Mouse (Mus musculus) kidney, embryonic 14.5 days (tissue): ENCODE results near the gene Fahd1. TPM values are rescaled to one million over a fixed set of nuclear protein-coding genes. Genes with fewer than 3 reads are reported as not detected.

ENCODE experiments used
- ATAC-seq: fragments of 200-750 bp; cut with Nextera tagmentation; 2 replicates; pipeline ENCODE4 v1.8.0; 2017; ENCODE audit warnings: moderate number of reproducible peaks, mild to moderate bottlenecking, moderate TSS enrichment, moderate library complexity; ENCODE audit not compliant: low FRiP score, low TSS enrichment
- H3K27ac ChIP-seq: fragments of 300-500 bp; sonication (generic); 2 replicates; pipeline ENCODE4 v1.5.1; 2014; ENCODE audit warnings: low read depth, mild to moderate bottlenecking, low read length, moderate library complexity, mixed read lengths
- H3K27me3 ChIP-seq: fragments of 300-500 bp; sonication (generic); 2 replicates; pipeline ENCODE4 v1.6.1; 2014; ENCODE audit warnings: mild to moderate bottlenecking, low read length; ENCODE audit not compliant: control insufficient read depth, insufficient read depth
- H3K36me3 ChIP-seq: fragments of 300-500 bp; sonication (generic); 2 replicates; pipeline ENCODE4 v1.6.1; 2014; ENCODE audit warnings: low read length, mixed read lengths; ENCODE audit not compliant: control insufficient read depth, insufficient read depth
- H3K4me1 ChIP-seq: fragments of 300-500 bp; sonication (generic); 2 replicates; pipeline ENCODE4 v1.6.1; 2014; ENCODE audit warnings: low read length, mixed read lengths; ENCODE audit not compliant: control insufficient read depth, insufficient read depth
- H3K4me2 ChIP-seq: fragments of 300-500 bp; sonication (generic); replicated peaks from 2 replicates; pipeline ENCODE4 v1.6.1; 2014; ENCODE audit warnings: low read depth, mild to moderate bottlenecking, low read length
- H3K4me3 ChIP-seq: fragments of 300-500 bp; sonication (generic); 2 replicates; pipeline ENCODE4 v1.5.1; 2014; ENCODE audit warnings: mild to moderate bottlenecking, low read length
- H3K9ac ChIP-seq: fragments of 300-500 bp; sonication (generic); 2 replicates; pipeline ENCODE4 v1.6.1; 2014; ENCODE audit warnings: low read depth, mild to moderate bottlenecking, low read length, moderate library complexity
- H3K9me3 ChIP-seq: fragments of 300-500 bp; sonication (generic); 2 replicates; pipeline ENCODE4 v1.6.1; 2016; ENCODE audit warnings: low read length; ENCODE audit not compliant: control insufficient read depth
- WGBS: fragments of 180-500 bp; shearing (Covaris S2); extraction: QIAGEN DNeasy Blood & Tissue Kit; methylation state at CpG from one replicate; pipeline ENCODE4 v1.1.7; 2014; 5-methylcytosine and 5-hydroxymethylcytosine counted together
- polyA plus RNA-seq: library from polyadenylated mRNA; unstranded; fragments of >200 nt; fragmentation: Nextera tagmentation; extraction: Ambion mirVana; gene quantifications from 2 replicates; pipeline ENCODE4 v1.2.1, GENCODE M21; 2014

Gene Fahd1
- polyA plus RNA-seq, result 30.4 and 34.1 TPM in 2 replicates

GRCm38 (mm10) chr17:24850065-24850772 lies at the start of gene Fahd1:
TSS of gene Fahd1 (minus strand) at chr17:24850364.
- H3K36me3 ChIP-seq, result peaks cover 8% of the 10 kb centered on the region; the same call in 1 of the 2 replicates
- peaks cover 8% of the 10 kb centered on the region; the same call in 1 of the 2 replicates for H3K27me3 ChIP-seq
- H3K4me3 ChIP-seq, result peak within 1 kb of the TSS; percentile 85
- under 1% methylated on average over 57 of the region's 58 CpGs for WGBS
- peaks cover 11% of the 10 kb centered on the region for H3K4me1 ChIP-seq
- H3K9ac ChIP-seq, result peak within 1 kb of the TSS; percentile 81
- ATAC-seq, result peak; percentile 99
- peak within 1 kb of the TSS; percentile 96 for H3K27ac ChIP-seq
- no peaks in the 10 kb centered on the region for H3K9me3 ChIP-seq
- peak within 1 kb of the TSS; percentile 87 for H3K4me2 ChIP-seq

GRCm38 (mm10) chr17:24899153-24899552 lies 49.0 kb upstream of the Fahd1 start:
- WGBS, result 91% methylated on average over 5 of the region's 5 CpGs
- peaks cover 69% of the 10 kb centered on the region for H3K36me3 ChIP-seq
- no peaks in the 10 kb centered on the region for H3K27me3 ChIP-seq
- H3K4me1 ChIP-seq, result peaks cover 16% of the 10 kb centered on the region
- H3K4me3 ChIP-seq, result no peak overlapping the region
- no peak for ATAC-seq
- H3K4me2 ChIP-seq, result no peak overlapping the region
- H3K27ac ChIP-seq, result no peak overlapping the region
- no peaks in the 10 kb centered on the region for H3K9me3 ChIP-seq
- H3K9ac ChIP-seq, result no peak overlapping the region

GRCm38 (mm10) chr17:24898041-24898854 lies 48.1 kb upstream of the Fahd1 start:
- Histone ChIP-seq H3K27ac (no peak overlapping the region), H3K4me3 (no peak overlapping the region)
- 78% methylated on average over 4 of the region's 4 CpGs for WGBS

GRCm38 (mm10) chr17:24897600-24897999 lies 47.4 kb upstream of the Fahd1 start:
- peaks cover 62% of the 10 kb centered on the region for H3K36me3 ChIP-seq
- WGBS, result 71% methylated on average over 4 of the region's 4 CpGs
- peak overlapping the region; percentile 92; the same call in 1 of the 2 replicates for H3K4me2 ChIP-seq
- H3K4me1 ChIP-seq, result peaks cover 22% of the 10 kb centered on the region
- H3K4me3 ChIP-seq, result 0 out of 2 replicates have a peak overlapping the region, but pooled peaks have one; percentile 83
- H3K27ac ChIP-seq, result no peak overlapping the region
- H3K9ac ChIP-seq, result peak overlapping the region; percentile 93; the same call in 1 of the 2 replicates
- no peaks in the 10 kb centered on the region for H3K9me3 ChIP-seq
- no peaks in the 10 kb centered on the region for H3K27me3 ChIP-seq
- no peak for ATAC-seq

More at GRCm38 (mm10) chr17:24898041-24898854, 48.1 kb upstream of the Fahd1 start:
- Histone ChIP-seq H3K9ac (no peak overlapping the region), H3K27me3 (no peaks in the 10 kb centered on the region), H3K4me2 (no peak overlapping the region), H3K4me1 (peaks cover 22% of the 10 kb centered on the region), H3K9me3 (no peaks in the 10 kb centered on the region), H3K36me3 (peaks cover 62% of the 10 kb centered on the region)
- no peak for ATAC-seq

- Histone ChIP-seq H3K9ac (peak overlapping the region; percentile 93), H3K27ac (peak overlapping the region; percentile 79), H3K4me3 (peak overlapping the region; percentile 83), H3K36me3 (peaks cover 61% of the 10 kb centered on the region), H3K27me3 (no peaks in the 10 kb centered on the region), H3K9me3 (no peaks in the 10 kb centered on the region), H3K4me2 (peak overlapping the region; percentile 92), H3K4me1 (peaks cover 22% of the 10 kb centered on the region)
- no peak for ATAC-seq
- 31% methylated on average over 11 of the region's 11 CpGs for WGBS
Measured at GRCm38 (mm10) chr17:24896993-24897269, 46.8 kb upstream of the Fahd1 start.

- Histone ChIP-seq H3K4me2 (peak within 1 kb of the TSS; percentile 92), H3K9me3 (no peaks in the 10 kb centered on the region), H3K36me3 (peaks cover 61% of the 10 kb centered on the region), H3K9ac (peak within 1 kb of the TSS; percentile 93), H3K27me3 (no peaks in the 10 kb centered on the region), H3K4me1 (peaks cover 22% of the 10 kb centered on the region), H3K27ac (peak within 1 kb of the TSS; percentile 79), H3K4me3 (peak within 1 kb of the TSS; percentile 83)
- under 1% methylated on average over 50 of the region's 50 CpGs for WGBS
- peak; percentile 82 for ATAC-seq
Measured at GRCm38 (mm10) chr17:24896241-24896992, 46.3 kb upstream of the Fahd1 start, which contains the start of gene Nme3. TSS of gene Nme3 (plus strand) at chr17:24896500.

GRCm38 (mm10) chr17:24895571-24896240 lies 45.5 kb upstream of the Fahd1 start:
- no peaks in the 10 kb centered on the region for H3K9me3 ChIP-seq
- H3K4me2 ChIP-seq, result peak overlapping the region; percentile 92
- H3K9ac ChIP-seq, result peak overlapping the region; percentile 93
- H3K36me3 ChIP-seq, result peaks cover 61% of the 10 kb centered on the region
- H3K4me1 ChIP-seq, result peaks cover 22% of the 10 kb centered on the region
- H3K27me3 ChIP-seq, result no peaks in the 10 kb centered on the region
- peak overlapping the region; percentile 83 for H3K4me3 ChIP-seq
- 12% methylated on average over 23 of the region's 23 CpGs for WGBS
- peak overlapping the region; percentile 79 for H3K27ac ChIP-seq
- no peak for ATAC-seq

- under 1% methylated on average over 61 of the region's 62 CpGs for WGBS
Measured at GRCm38 (mm10) chr17:24894995-24895547, 44.9 kb upstream of the Fahd1 start, which contains the start of the genes Eme2 and Mrps34. TSS of gene Eme2 (minus strand) at chr17:24895087. TSS of gene Mrps34 (plus strand) at chr17:24895116.

More at GRCm38 (mm10) chr17:24894995-24895547, 44.9 kb upstream of the Fahd1 start, which contains the start of the genes Eme2 and Mrps34:
- H3K4me3 ChIP-seq, result peak within 1 kb of the TSS; percentile 83
- no peaks in the 10 kb centered on the region for H3K9me3 ChIP-seq
- H3K9ac ChIP-seq, result peak within 1 kb of the TSS; percentile 93
- peak; percentile 49 for ATAC-seq
- H3K4me1 ChIP-seq, result peaks cover 22% of the 10 kb centered on the region
- H3K27ac ChIP-seq, result peak within 1 kb of the TSS; percentile 79
- H3K4me2 ChIP-seq, result peak within 1 kb of the TSS; percentile 92
- no peaks in the 10 kb centered on the region for H3K27me3 ChIP-seq
- peaks cover 61% of the 10 kb centered on the region for H3K36me3 ChIP-seq
